Mouse (Mus musculus) thymus, adult 2 months (tissue): ENCODE data around the gene Wdfy1.

Experiments
- CTCF ChIP-seq: fragments of 200-500 bp; IDR thresholded peaks from 2 replicates; pipeline ENCODE4 v1.5.1; 2012; ENCODE audit warnings: mild to moderate bottlenecking, control low read depth, low read length, moderate library complexity, borderline replicate concordance; ENCODE audit not compliant: control insufficient read depth, poor library complexity, insufficient read depth; ENCODE audit errors: extremely low read depth
- POLR2A ChIP-seq: fragments of 200-500 bp; IDR thresholded peaks from 2 replicates; pipeline ENCODE4 v1.6.1; 2012; ENCODE audit warnings: mild to moderate bottlenecking, low read length, control low read depth, moderate library complexity; ENCODE audit not compliant: control insufficient read depth, poor library complexity, insufficient read depth; ENCODE audit errors: extremely low read depth

DNA sequence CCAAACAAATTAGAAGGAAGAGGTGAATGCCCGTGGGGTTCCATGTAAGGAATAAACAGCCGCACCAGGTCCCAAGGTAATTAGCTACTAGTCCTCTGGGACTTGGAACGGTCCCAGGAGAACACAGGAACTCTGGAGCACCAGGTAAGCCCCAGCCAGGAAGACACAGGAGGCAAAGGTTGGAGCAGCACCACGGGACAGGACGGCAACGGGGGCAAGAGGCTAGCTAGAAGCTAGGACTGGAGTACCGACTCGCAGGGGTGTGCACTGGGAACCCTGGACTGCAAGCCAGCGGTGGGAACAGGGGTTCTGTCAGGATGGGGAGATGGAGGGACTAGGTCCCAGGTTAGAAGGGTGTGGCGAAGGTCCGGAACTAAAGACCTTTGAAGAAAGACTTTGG, 15.3 kb downstream of the Wdfy1 start:
- no peak for TF ChIP-seq CTCF
- no peak for TF ChIP-seq POLR2A
